Mouse (Mus musculus): ENCODE measurements around the gene Abcg2. TPM values are rescaled to one million over a fixed set of nuclear protein-coding genes. Genes with fewer than 3 reads are reported as not detected.

Gene Abcg2
- polyA plus RNA-seq, 1 experiment from 2014 or later: 55.8 TPM

DNA sequence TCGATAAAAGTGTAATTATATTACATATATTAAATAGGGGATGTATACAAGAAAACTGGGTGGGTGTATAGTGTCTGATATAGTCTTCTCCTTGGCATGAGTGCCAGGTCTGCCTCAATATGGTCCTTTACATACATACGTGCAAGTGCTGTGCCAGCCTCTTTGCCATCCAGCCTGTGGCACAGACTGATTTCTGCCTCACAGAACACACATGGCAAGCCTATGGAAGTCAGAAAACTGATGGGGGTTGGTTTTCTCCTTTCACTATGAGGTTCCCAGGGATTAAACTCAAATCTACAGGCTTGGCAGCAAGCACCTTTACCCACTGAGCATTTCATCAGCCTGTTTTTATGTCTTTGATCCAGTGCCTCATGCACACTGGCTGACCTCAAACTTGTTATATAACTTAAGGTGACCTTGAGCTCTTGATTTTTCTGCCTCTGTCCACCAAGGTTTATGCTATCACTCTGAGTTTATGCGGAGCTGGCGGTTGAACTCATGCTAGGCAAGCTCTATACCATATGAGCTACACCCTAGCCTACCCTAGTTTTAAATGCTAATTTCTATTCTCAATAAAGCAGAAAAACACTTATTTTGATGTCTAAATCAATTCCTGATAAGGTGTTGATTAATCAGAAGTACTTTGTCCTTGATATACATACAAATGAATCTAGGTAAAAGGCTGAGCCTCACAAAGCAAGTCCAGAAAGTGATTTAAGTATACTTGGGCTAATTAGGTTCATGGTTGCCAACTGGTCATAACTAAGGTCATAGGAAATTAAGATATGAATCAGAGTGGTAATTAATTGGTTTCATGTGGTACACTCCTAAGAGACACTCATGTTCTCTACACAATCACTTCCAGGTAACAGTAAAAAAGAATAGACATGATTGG is 26.7 kb downstream of the Abcg2 start:
- Histone ChIP-seq H3K9ac (no peak overlapping the region), H3K4me2 (no peak overlapping the region), H3K4me3 (ENCODE audit: low read depth, low read length) (no peak overlapping the region), H3K4me1 (ENCODE audit: insufficient read depth) (no peaks in the 10 kb centered on the region), H3K36me3 (ENCODE audit: insufficient read depth) (no peaks in the 10 kb centered on the region), H3K9me3 (ENCODE audit: low read depth, low read length) (peaks cover 6% of the 10 kb centered on the region), H3K27me3 (ENCODE audit: insufficient read depth, low read length) (no peaks in the 10 kb centered on the region), H3K27ac (ENCODE audit: low read depth) (no peak overlapping the region)
- ATAC-seq (ENCODE audit: insufficient read depth) (no peak), DNase-seq (no peak)
- no peak for TF ChIP-seq CTCF (IDR thresholded peaks at IDR 0.05; ENCODE audit: low read depth)
- 62% methylated on average over 4 of the region's 4 CpGs for WGBS

GRCm38 (mm10) chr6:58624126-58624525 is 39.8 kb downstream of the Abcg2 start:
- DNase-seq (no peak), ATAC-seq (ENCODE audit: insufficient read depth) (no peak)
- WGBS: 82% methylated on average over 5 of the region's 5 CpGs
- H3K27me3 ChIP-seq (ENCODE audit: insufficient read depth, low read length): no peaks in the 10 kb centered on the region
- H3K9ac ChIP-seq: no peak overlapping the region
- no peak overlapping the region for H3K4me3 ChIP-seq (ENCODE audit: low read depth, low read length)
- no peak overlapping the region for H3K27ac ChIP-seq (ENCODE audit: low read depth)
- no peaks in the 10 kb centered on the region for H3K36me3 ChIP-seq (ENCODE audit: insufficient read depth)
- H3K4me2 ChIP-seq: no peak overlapping the region
- no peaks in the 10 kb centered on the region for H3K4me1 ChIP-seq (ENCODE audit: insufficient read depth)
- TF ChIP-seq CTCF (IDR thresholded peaks at IDR 0.05; ENCODE audit: low read depth): no peak
- H3K9me3 ChIP-seq (ENCODE audit: low read depth, low read length): no peaks in the 10 kb centered on the region

- Histone ChIP-seq H3K27me3 (ENCODE audit: insufficient read depth, low read length) (no peaks in the 10 kb centered on the region), H3K27ac (ENCODE audit: low read depth) (no peak overlapping the region), H3K9ac (no peak overlapping the region), H3K4me3 (ENCODE audit: low read depth, low read length) (no peak overlapping the region), H3K36me3 (ENCODE audit: insufficient read depth) (no peaks in the 10 kb centered on the region), H3K4me1 (ENCODE audit: insufficient read depth) (no peaks in the 10 kb centered on the region), H3K4me2 (no peak overlapping the region), H3K9me3 (ENCODE audit: low read depth, low read length) (no peaks in the 10 kb centered on the region)
- no peak for DNase-seq
- TF ChIP-seq CTCF (IDR thresholded peaks at IDR 0.05; ENCODE audit: low read depth): no peak
- WGBS: 73% methylated on average over 2 of the region's 2 CpGs
- ATAC-seq (ENCODE audit: insufficient read depth): no peak
These were observed 44.9 kb downstream of the Abcg2 start for GRCm38 (mm10) chr6:58629238-58629637.

DNA sequence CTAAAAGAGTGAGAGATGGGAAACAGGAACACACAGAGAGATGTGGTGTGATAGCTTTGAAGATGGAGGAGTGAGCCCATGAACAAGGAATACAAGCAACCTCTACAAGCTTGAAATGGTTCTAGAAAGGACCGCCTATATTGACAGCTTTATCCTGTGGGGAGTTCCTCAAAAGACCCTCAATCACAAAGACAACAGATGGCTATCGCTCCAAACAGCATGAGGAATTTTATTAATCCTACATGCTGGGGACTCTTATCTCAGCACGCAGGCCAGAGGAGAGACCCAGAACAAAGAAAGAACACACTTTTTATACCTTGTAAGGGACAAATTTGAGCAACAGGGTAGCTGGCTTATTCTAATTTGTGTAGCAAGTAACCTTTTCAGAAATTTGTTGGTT is 48.1 kb downstream of the Abcg2 start:
- Histone ChIP-seq H3K9ac (no peak overlapping the region), H3K9me3 (ENCODE audit: low read depth, low read length) (no peaks in the 10 kb centered on the region), H3K27ac (ENCODE audit: low read depth) (no peak overlapping the region), H3K4me3 (ENCODE audit: low read depth, low read length) (no peak overlapping the region), H3K4me1 (ENCODE audit: insufficient read depth) (no peaks in the 10 kb centered on the region), H3K36me3 (ENCODE audit: insufficient read depth) (no peaks in the 10 kb centered on the region), H3K27me3 (ENCODE audit: insufficient read depth, low read length) (no peaks in the 10 kb centered on the region), H3K4me2 (no peak overlapping the region)
- no peak for ATAC-seq (ENCODE audit: insufficient read depth)
- DNase-seq: no peak
- WGBS: 52% methylated on average over 3 of the region's 3 CpGs
- TF ChIP-seq CTCF (IDR thresholded peaks at IDR 0.05; ENCODE audit: low read depth): no peak

- no peaks in the 10 kb centered on the region for H3K27me3 ChIP-seq (ENCODE audit: insufficient read depth, low read length)
- no peak overlapping the region for H3K27ac ChIP-seq (ENCODE audit: low read depth)
- H3K4me3 ChIP-seq (ENCODE audit: low read depth, low read length): no peak overlapping the region
- no peak for ATAC-seq (ENCODE audit: insufficient read depth)
- whole genome bisulfite sequencing: 83% methylated on average over 4 of the region's 4 CpGs
- TF ChIP-seq CTCF (IDR thresholded peaks at IDR 0.05; ENCODE audit: low read depth): no peak
- no peak overlapping the region for H3K9ac ChIP-seq
- no peaks in the 10 kb centered on the region for H3K4me1 ChIP-seq (ENCODE audit: insufficient read depth)
- no peak overlapping the region for H3K4me2 ChIP-seq
- H3K9me3 ChIP-seq (ENCODE audit: low read depth, low read length): no peaks in the 10 kb centered on the region
- H3K36me3 ChIP-seq (ENCODE audit: insufficient read depth): no peaks in the 10 kb centered on the region
- no peak for DNase-seq
These were observed 49.4 kb downstream of the Abcg2 start for GRCm38 (mm10) chr6:58633731-58634130.

DNA sequence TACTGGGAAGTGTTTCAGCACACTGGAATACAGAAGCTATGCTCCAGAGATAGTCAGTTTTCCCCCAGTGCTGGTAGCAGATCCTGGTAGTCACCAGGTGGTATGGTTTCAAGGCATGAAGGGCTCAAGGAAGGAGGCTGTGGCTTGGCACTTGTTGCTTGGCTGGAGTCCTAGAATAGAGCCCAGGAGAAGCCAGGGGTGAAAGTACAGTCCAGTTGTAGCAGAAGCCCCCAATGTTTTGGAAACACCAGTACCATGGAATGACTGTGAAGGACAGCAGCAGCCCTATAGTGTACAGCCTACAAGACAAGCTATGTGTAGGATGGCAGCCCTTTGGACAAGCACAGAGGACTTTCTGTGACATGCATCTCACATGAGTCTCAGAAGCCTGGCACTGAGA is 54.2 kb downstream of the Abcg2 start:
- Histone ChIP-seq H3K27ac (ENCODE audit: low read depth) (no peak overlapping the region), H3K9me3 (ENCODE audit: low read depth, low read length) (no peaks in the 10 kb centered on the region)
- ATAC-seq (ENCODE audit: insufficient read depth): no peak

GRCm38 (mm10) chr6:58639391-58639790 is 55.1 kb downstream of the Abcg2 start:
- H3K9me3 ChIP-seq (ENCODE audit: low read depth, low read length): no peaks in the 10 kb centered on the region
- no peak overlapping the region for H3K27ac ChIP-seq (ENCODE audit: low read depth)
- H3K4me3 ChIP-seq (ENCODE audit: low read depth, low read length): no peak overlapping the region
- H3K9ac ChIP-seq: no peak overlapping the region
- ATAC-seq (ENCODE audit: insufficient read depth): no peak
- no peak for DNase-seq
- no peak overlapping the region for H3K4me2 ChIP-seq
- WGBS: 82% methylated on average over 2 of the region's 2 CpGs
- H3K36me3 ChIP-seq (ENCODE audit: insufficient read depth): no peaks in the 10 kb centered on the region
- H3K27me3 ChIP-seq (ENCODE audit: insufficient read depth, low read length): no peaks in the 10 kb centered on the region
- no peaks in the 10 kb centered on the region for H3K4me1 ChIP-seq (ENCODE audit: insufficient read depth)
- TF ChIP-seq CTCF (IDR thresholded peaks at IDR 0.05; ENCODE audit: low read depth): no peak

More for the DNA sequence above, 54.2 kb downstream of the Abcg2 start:
- Histone ChIP-seq H3K9ac (no peak overlapping the region), H3K4me2 (no peak overlapping the region), H3K4me3 (ENCODE audit: low read depth, low read length) (no peak overlapping the region), H3K4me1 (ENCODE audit: insufficient read depth) (no peaks in the 10 kb centered on the region), H3K27me3 (ENCODE audit: insufficient read depth, low read length) (no peaks in the 10 kb centered on the region), H3K36me3 (ENCODE audit: insufficient read depth) (no peaks in the 10 kb centered on the region)
- no peak for DNase-seq
- TF ChIP-seq CTCF (IDR thresholded peaks at IDR 0.05; ENCODE audit: low read depth): no peak

Data from lung, embryonic 14.5 days (tissue).